In the genomic region with DNA sequence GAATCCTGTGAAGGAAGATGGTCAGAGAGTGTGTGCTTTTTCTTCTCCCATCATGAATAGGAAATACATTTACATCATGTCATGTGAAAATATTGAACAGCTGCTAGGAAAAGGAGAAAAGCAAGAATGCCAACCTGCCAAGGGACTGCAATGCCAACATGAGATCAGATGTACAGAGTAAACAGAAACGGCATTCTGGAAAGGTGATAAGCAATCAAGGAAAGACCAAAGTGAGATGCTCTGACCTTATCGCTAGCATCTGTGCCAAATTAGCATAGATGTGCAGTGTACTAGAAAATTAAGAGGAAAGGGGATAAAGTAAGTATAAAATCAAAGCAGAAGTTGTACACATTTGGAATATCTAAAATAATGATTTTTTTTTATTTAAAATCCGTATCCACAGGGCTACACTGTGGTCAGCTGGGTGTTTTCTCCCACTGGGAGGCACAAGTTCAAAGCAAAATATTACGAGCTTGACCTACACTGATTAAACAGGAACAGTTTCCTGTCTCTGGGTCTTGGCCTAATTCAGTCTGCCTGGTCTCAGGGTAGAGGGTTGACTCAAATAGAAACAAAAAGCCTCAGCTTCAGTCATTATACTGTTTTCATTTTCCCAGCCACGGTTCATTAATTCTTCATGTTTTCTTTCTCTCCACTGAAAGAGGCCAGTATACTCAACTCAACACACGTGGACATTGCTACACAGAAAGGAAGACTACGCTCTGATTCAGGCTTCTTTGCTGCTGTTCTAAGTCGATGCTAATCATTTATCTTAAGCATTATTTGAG, we compare ENCODE assay signal across 17 mouse cellular contexts.
A peak's percentile ranks its signal among the peaks of the same experiment; 100 is the strongest.
DNase-seq lines count a peak whose midpoint lies in the region; ATAC-seq and TF ChIP-seq lines count a peak whose summit lies in the region.
"Had no signal": no experiment of that assay in that cellular context is flagged by ENCODE, and none has a peak within 500 bp of the region (broad histone marks: within the 10 kb centered on the region; RNA-seq: fewer than 3 reads in every experiment).

No protein-coding gene starts in this region.

- peaks cover 4% of the 10 kb centered on the region; the same call in 1 of the 2 replicates for H3K4me1 ChIP-seq in forebrain, embryonic 12.5 days
- peaks cover 8% of the 10 kb centered on the region; the same call in 1 of the 2 replicates for H3K4me1 ChIP-seq in forebrain, embryonic 10.5 days
- peaks cover 7% of the 10 kb centered on the region for H3K4me1 ChIP-seq in G1E (ENCODE audit: insufficient read depth, low read depth, low read length)
- peaks cover 7% of the 10 kb centered on the region for H3K4me1 ChIP-seq in forebrain, embryonic 15.5 days
- H3K4me1 ChIP-seq in midbrain, embryonic 16.5 days (ENCODE audit: control insufficient read depth, insufficient read depth, low read length) = no peaks in the 10 kb centered on the region
- H3K4me1 ChIP-seq in lung, adult 2 months (ENCODE audit: control insufficient read depth, insufficient read depth, low read length) = no peaks in the 10 kb centered on the region
- no peaks in the 10 kb centered on the region for H3K4me1 ChIP-seq in intestine, postnatal 0 days (replicated peaks; ENCODE audit: control insufficient read depth, insufficient read depth, low read length)
- H3K4me1 ChIP-seq: embryonic facial prominence, embryonic 15.5 days; limb, embryonic 12.5 days had no signal

- H3K27ac ChIP-seq in forebrain, embryonic 12.5 days = no peak overlapping the region
- no peak overlapping the region for H3K27ac ChIP-seq in forebrain, embryonic 10.5 days
- H3K27ac ChIP-seq in forebrain, embryonic 15.5 days (replicated peaks) = no peak overlapping the region
- H3K27ac ChIP-seq in midbrain, embryonic 16.5 days (ENCODE audit: low read length) = no peak overlapping the region
- H3K27ac ChIP-seq in intestine, postnatal 0 days (ENCODE audit: low read depth, low read length) = no peak overlapping the region
- H3K27ac ChIP-seq: embryonic facial prominence, embryonic 15.5 days; limb, embryonic 12.5 days; macrophage had no signal

- no peaks in the 10 kb centered on the region for H3K27me3 ChIP-seq in forebrain, embryonic 12.5 days
- H3K27me3 ChIP-seq in forebrain, embryonic 10.5 days (ENCODE audit: poor library complexity, severe bottlenecking) = no peaks in the 10 kb centered on the region
- no peaks in the 10 kb centered on the region for H3K27me3 ChIP-seq in G1E (ENCODE audit: insufficient read depth, low read length)
- no peaks in the 10 kb centered on the region for H3K27me3 ChIP-seq in forebrain, embryonic 15.5 days
- H3K27me3 ChIP-seq in midbrain, embryonic 16.5 days (ENCODE audit: control insufficient read depth, insufficient read depth, low read depth, low read length) = no peaks in the 10 kb centered on the region
- no peaks in the 10 kb centered on the region for H3K27me3 ChIP-seq in intestine, postnatal 0 days (replicated peaks; ENCODE audit: control insufficient read depth, insufficient read depth, low read length)
- H3K27me3 ChIP-seq: embryonic facial prominence, embryonic 15.5 days; limb, embryonic 12.5 days had no signal

- H3K9me3 ChIP-seq in forebrain, embryonic 12.5 days = no peaks in the 10 kb centered on the region
- no peaks in the 10 kb centered on the region for H3K9me3 ChIP-seq in forebrain, embryonic 10.5 days
- no peaks in the 10 kb centered on the region for H3K9me3 ChIP-seq in G1E (replicated peaks)
- H3K9me3 ChIP-seq in forebrain, embryonic 15.5 days = no peaks in the 10 kb centered on the region
- H3K9me3 ChIP-seq in midbrain, embryonic 16.5 days (replicated peaks; ENCODE audit: control insufficient read depth, low read length, poor library complexity, severe bottlenecking) = peaks cover 4% of the 10 kb centered on the region; the same call in 1 of the 2 replicates
- 0 out of 2 replicates have a peak, but pooled peaks cover 2% of the 10 kb centered on the region for H3K9me3 ChIP-seq in intestine, postnatal 0 days (ENCODE audit: control insufficient read depth)
- H3K9me3 ChIP-seq: embryonic facial prominence, embryonic 15.5 days had no signal

- 32% methylated on average over 8 of the region's 8 CpGs for WGBS in forebrain, embryonic 12.5 days
- WGBS in forebrain, embryonic 10.5 days = 54% methylated on average over 8 of the region's 8 CpGs
- WGBS in forebrain, embryonic 15.5 days = 23% methylated on average over 8 of the region's 8 CpGs
- whole genome bisulfite sequencing in midbrain, embryonic 16.5 days = 39% methylated on average over 8 of the region's 8 CpGs
- WGBS in lung, adult 2 months = 61% methylated on average over 8 of the region's 8 CpGs
- WGBS in intestine, postnatal 0 days = 70% methylated on average over 8 of the region's 8 CpGs

- H3K36me3 ChIP-seq in forebrain, embryonic 12.5 days (replicated peaks) = no peaks in the 10 kb centered on the region
- no peaks in the 10 kb centered on the region for H3K36me3 ChIP-seq in forebrain, embryonic 10.5 days (replicated peaks)
- H3K36me3 ChIP-seq in G1E (replicated peaks) = no peaks in the 10 kb centered on the region
- no peaks in the 10 kb centered on the region for H3K36me3 ChIP-seq in forebrain, embryonic 15.5 days
- no peaks in the 10 kb centered on the region for H3K36me3 ChIP-seq in midbrain, embryonic 16.5 days (ENCODE audit: control insufficient read depth, insufficient read depth, low read length)
- H3K36me3 ChIP-seq in intestine, postnatal 0 days (ENCODE audit: control insufficient read depth, insufficient read depth) = no peaks in the 10 kb centered on the region
- H3K36me3 ChIP-seq: embryonic facial prominence, embryonic 15.5 days; limb, embryonic 12.5 days had no signal

- TF ChIP-seq POLR2A in lung, adult 2 months (IDR thresholded peaks at IDR 0.05; ENCODE audit: borderline replicate concordance, extremely low read depth, low read depth, low read length) = no peak

- H3K4me2 ChIP-seq in forebrain, embryonic 12.5 days = no peak overlapping the region
- no peak overlapping the region for H3K4me2 ChIP-seq in forebrain, embryonic 15.5 days (replicated peaks)
- H3K4me2 ChIP-seq in midbrain, embryonic 16.5 days (ENCODE audit: low read length) = no peak overlapping the region
- H3K4me2 ChIP-seq in intestine, postnatal 0 days (replicated peaks; ENCODE audit: low read depth) = no peak overlapping the region
- H3K4me2 ChIP-seq: embryonic facial prominence, embryonic 15.5 days; limb, embryonic 12.5 days had no signal

- no peak for DNase-seq in forebrain, embryonic 10.5 days (ENCODE audit: extremely low spot score, low spot score)
- no peak for DNase-seq in G1E (ENCODE audit: low spot score)
- no peak for DNase-seq in lung, adult 2 months
- DNase-seq in left cerebral cortex, adult 8-10 months (ENCODE audit: low spot score in 2 of 2) = no peak
- DNase-seq: B cell, adult 2 months; cerebellum, adult 9-10 months; heart, adult 11 months; heart, postnatal 10 days; kidney, adult 9 months; liver, postnatal 0 days had no signal

- H3K9ac ChIP-seq in forebrain, embryonic 12.5 days = no peak overlapping the region
- H3K9ac ChIP-seq in forebrain, embryonic 15.5 days (replicated peaks) = no peak overlapping the region
- H3K9ac ChIP-seq in midbrain, embryonic 16.5 days (ENCODE audit: low read depth, low read length) = no peak overlapping the region
- no peak overlapping the region for H3K9ac ChIP-seq in intestine, postnatal 0 days (ENCODE audit: low read depth, low read length)
- H3K9ac ChIP-seq: embryonic facial prominence, embryonic 15.5 days; limb, embryonic 12.5 days; liver, postnatal 0 days had no signal

- H3K4me3 ChIP-seq in forebrain, embryonic 12.5 days (replicated peaks) = no peak overlapping the region
- no peak overlapping the region for H3K4me3 ChIP-seq in forebrain, embryonic 10.5 days
- H3K4me3 ChIP-seq in G1E (ENCODE audit: low read depth, low read length) = no peak overlapping the region
- no peak overlapping the region for H3K4me3 ChIP-seq in forebrain, embryonic 15.5 days
- H3K4me3 ChIP-seq in midbrain, embryonic 16.5 days (ENCODE audit: low read depth, low read length) = no peak overlapping the region
- no peak overlapping the region for H3K4me3 ChIP-seq in lung, adult 2 months (replicated peaks; ENCODE audit: extremely low read depth, low read depth, low read length)
- no peak overlapping the region for H3K4me3 ChIP-seq in intestine, postnatal 0 days (ENCODE audit: low read depth, low read length)
- H3K4me3 ChIP-seq: embryonic facial prominence, embryonic 15.5 days; limb, embryonic 12.5 days had no signal

- no peak for TF ChIP-seq CTCF in G1E (IDR thresholded peaks at IDR 0.05; ENCODE audit: low read depth, low read length)
- TF ChIP-seq CTCF in lung, adult 2 months (IDR thresholded peaks at IDR 0.05; ENCODE audit: insufficient read depth, low read length) = no peak
- TF ChIP-seq CTCF in intestine, postnatal 0 days (IDR thresholded peaks at IDR 0.05; ENCODE audit: low read depth) = no peak

- ATAC-seq in forebrain, embryonic 12.5 days (ENCODE audit: low FRiP score) = peak; percentile 74
- peak; percentile 22; the same call in 1 of the 2 replicates for ATAC-seq in G1E (ENCODE audit: extremely low read depth, insufficient number of reproducible peaks, low FRiP score, poor library complexity, severe bottlenecking)
- ATAC-seq in forebrain, embryonic 15.5 days (replicated peaks) = peak; percentile 73
- ATAC-seq in midbrain, embryonic 16.5 days = peak; percentile 51
- no peak for ATAC-seq in intestine, postnatal 0 days
- ATAC-seq: liver, postnatal 0 days had no signal
